Mouse (Mus musculus) urinary bladder, postnatal 10 days (tissue): ENCODE measurements around the gene Aif1.
"Not testable (repeated sequence)": the region's sequence is repeated elsewhere in the genome, so short reads cannot be mapped to it uniquely, and the experiment has no call there.

Experiments used
- DNase-seq: peaks from one replicate; pipeline ENCODE4 v3.0.0; 2022; ENCODE audit warnings: low spot score

Gene Aif1

DNA sequence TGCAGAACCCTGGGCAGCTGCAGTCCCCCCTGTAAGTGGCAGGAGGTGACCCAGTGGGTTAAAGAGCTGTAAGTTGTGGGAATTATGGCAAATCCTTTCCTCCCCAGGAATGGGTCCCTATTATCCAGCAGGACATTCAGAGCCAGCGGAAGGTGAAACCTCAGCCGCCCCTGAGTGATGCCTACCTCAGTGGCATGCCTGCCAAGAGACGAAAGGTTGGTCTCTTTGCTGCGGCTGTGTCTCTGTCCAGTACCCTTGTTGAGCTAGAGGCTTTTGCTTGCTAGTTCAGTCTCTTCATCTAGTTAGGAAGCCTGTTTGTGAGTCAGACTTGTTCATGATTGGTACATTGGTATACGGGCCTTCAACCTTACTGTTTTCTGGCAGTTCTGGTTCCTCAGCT lies 29.7 kb downstream of the Aif1 start:
- DNase-seq, result no peak

- no peak for DNase-seq
Measured at GRCm38 (mm10) chr17:35141971-35142370, 33.9 kb downstream of the Aif1 start.

- DNase-seq, result no peak
Measured at GRCm38 (mm10) chr17:35140490-35140996, 35.3 kb downstream of the Aif1 start.

GRCm38 (mm10) chr17:35139269-35139668 lies 36.6 kb downstream of the Aif1 start:
- DNase-seq, result no peak

GRCm38 (mm10) chr17:35135591-35136320 lies 40.1 kb downstream of the Aif1 start:
- DNase-seq, result no peak

GRCm38 (mm10) chr17:35134801-35135590 lies 40.9 kb downstream of the Aif1 start, which contains the start of gene Bag6:
TSS of gene Bag6 (plus strand) at chr17:35135178.
- DNase-seq, result peak; percentile 68

DNA sequence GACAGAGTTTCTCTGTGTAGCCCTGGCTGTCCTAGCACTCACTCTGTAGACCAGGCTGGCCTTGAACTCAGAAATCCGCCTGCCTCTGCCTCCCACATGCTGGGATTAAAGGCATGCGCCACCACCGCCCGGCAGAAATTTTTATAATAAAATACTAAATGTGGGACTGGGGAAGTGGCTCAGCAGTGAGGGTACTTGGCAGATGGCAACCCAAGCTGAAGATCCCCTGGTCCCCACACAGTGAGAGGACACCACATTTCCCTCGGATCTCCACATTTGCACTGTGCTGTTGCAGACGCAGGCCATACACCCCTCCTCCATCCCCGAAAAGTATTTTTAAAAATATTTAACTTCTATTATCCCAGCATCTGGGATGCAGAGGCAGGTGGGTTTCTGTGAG lies 42.4 kb downstream of the Aif1 start:
- no peak for DNase-seq

- no peak for DNase-seq
Measured at GRCm38 (mm10) chr17:35132174-35132560, 43.7 kb downstream of the Aif1 start.

- DNase-seq, result no peak
Measured at GRCm38 (mm10) chr17:35131500-35132173, 44.2 kb downstream of the Aif1 start, which contains the start of gene Apom. TSS of gene Apom (minus strand) at chr17:35132050.

DNA sequence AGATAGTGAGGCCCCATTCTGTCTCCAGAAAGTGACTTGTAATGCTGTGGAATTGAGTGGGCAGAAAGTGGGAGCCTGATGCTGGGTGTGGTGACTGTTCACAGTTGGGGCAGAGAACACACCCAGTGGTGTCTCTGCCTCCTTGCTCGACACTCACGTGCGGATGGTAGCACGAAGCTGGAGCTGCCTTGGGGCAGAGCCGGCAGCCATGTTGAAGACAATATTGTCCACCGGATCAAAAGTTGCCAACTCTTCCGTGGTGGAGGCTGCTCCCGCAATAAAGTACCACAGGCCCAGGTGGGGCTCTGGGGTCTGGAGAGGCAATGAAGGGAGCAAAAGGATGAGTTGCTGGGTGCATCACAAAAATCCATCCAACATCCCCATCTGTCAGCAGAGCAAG lies 44.8 kb downstream of the Aif1 start:
- DNase-seq, result no peak

DNA sequence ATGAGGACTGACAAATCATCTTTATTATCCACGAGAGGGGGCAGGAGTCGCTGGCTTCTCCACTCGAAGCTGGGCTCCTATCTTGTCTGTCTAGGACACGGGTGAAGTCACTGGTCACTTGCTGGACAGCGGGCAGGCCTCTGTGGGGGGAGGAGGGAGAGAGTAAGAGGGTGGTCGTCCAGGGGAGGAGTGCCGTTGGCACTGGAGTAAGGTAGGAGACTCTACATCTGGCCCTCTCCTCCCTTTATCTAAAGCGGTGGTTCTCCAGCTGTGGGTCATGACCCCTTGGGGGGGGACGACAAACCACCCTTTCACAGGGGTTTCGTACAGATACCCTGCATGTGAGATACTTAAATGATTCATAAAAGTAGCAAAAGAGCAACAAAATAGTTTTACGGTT lies 46.9 kb downstream of the Aif1 start:
- DNase-seq, result no peak

DNA sequence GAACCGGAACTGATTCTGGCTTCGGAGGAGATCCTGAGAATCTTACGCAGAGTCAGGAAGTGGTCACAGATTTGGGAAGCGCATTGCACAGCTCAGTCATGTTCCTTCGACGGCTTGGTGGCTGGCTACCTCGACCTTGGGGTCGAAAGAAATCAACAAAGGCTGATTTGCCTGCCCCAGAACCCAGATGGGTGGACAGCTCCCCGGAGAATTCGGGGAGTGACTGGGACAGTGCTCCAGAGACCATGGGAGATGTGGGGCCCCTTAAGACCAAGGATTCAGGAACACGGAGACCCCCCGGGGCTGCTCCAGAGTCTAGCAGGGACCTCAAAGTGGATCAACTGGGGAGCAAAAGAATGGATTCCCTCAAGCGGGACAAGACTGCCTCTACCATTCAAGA lies 48.9 kb downstream of the Aif1 start:
- no peak for DNase-seq

DNA sequence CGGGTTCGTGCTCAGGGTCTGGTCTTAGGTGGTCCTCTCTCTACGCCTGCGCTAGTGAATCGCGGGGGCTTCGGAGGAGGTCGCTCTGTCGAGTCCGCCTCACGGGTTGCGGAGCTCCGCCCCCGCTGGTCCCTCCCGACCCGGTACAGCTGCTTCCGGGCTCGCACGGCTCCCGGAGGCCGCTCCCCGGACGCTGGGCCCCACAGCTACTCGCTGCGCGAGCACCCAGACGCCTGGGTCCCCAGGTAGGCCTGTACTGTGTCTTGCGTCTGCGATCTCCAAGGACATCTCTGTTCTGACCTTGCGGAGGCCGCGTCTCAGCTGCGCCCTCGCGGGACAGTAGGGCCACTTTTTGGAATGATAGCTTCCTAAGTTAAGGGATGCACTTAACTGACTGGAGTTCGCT lies 49.7 kb downstream of the Aif1 start, which contains the start of gene D17H6S53E:
TSS of gene D17H6S53E (plus strand) at position 168 of the 406 bp plus-strand sequence.
- DNase-seq, result no peak

DNA sequence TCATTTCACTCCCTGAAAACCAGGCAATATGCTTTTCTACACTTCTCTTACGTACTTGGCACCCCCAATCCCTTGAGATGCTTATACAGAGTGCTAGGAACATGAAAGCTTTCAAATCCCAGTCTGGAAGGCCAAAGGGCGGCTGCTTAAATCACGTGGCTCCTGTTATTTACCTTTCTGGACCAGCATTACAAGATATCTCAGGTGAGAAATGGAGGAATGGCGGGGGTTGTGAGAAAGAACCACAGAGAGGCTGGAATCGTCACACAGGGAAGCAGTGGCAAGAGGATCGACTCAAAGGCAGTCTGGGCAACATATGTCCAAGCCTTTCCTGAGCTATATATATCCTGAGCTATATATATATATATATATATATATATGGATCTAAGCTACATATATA lies 50.3 kb downstream of the Aif1 start:
- DNase-seq, result no peak

DNA sequence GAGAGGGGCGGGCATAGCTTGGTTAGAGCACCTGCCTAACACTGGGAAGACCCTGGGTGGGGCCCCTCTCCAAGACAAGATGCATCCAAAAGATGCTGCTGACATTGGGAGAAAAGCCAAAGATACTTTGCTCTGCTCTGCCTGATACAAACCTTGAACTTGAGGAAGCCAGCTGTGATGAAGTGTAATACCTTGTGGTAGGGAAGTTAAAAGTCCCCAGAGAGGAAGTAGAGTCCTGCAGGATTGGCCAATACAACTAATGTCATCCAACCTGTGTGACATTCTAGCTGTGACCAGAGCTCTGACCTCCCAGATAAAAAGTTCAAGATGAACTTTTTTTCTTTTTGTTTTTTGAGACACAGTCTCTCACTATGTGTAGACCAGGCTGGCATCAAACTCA lies 50.8 kb downstream of the Aif1 start:
- DNase-seq, result no peak

GRCm38 (mm10) chr17:35124261-35124896 lies 51.5 kb downstream of the Aif1 start:
- not testable (repeated sequence) for DNase-seq

DNA sequence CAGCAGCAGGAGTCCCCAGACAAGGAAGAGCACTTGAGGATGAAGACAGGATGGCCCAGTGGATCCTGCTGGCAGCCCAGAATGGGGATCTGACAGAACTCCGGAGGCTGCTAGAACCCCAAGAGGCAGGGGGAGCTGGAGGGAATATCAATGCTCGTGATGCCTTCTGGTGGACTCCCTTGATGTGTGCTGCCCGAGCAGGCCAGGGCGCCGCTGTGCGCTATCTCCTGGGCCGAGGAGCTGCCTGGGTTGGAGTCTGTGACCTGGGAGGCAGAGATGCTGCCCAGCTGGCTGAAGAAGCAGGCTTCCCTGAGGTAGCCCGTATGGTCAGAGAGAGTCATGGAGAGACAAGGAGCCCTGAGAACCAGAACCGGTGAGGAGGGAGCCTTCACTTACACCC lies 52.6 kb downstream of the Aif1 start:
- DNase-seq, result not testable (repeated sequence)

DNA sequence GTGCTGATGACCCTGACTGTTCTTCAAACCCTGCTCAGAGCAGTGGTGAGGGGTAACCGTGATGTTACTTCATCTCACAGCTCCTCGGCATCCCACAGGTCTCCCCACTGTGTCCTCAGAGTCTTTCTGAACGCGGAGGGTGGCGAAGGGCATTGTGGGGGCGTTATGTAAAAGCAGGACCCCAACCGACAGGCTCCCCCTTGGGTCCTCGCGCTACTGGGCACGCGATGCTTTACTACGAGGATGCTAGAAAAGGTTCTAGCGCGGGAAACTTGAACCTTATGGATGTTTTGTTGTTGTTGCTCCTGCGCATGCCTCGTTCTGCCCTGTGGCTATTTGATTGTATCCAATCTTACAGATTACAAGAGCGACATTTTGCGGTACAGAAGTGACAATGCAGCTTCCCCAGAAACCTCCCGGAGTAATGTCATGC lies 54.0 kb downstream of the Aif1 start, which contains the start of gene Csnk2b:
TSS of gene Csnk2b (minus strand) at position 183 of the 433 bp plus-strand sequence.
- DNase-seq, result no peak

DNA sequence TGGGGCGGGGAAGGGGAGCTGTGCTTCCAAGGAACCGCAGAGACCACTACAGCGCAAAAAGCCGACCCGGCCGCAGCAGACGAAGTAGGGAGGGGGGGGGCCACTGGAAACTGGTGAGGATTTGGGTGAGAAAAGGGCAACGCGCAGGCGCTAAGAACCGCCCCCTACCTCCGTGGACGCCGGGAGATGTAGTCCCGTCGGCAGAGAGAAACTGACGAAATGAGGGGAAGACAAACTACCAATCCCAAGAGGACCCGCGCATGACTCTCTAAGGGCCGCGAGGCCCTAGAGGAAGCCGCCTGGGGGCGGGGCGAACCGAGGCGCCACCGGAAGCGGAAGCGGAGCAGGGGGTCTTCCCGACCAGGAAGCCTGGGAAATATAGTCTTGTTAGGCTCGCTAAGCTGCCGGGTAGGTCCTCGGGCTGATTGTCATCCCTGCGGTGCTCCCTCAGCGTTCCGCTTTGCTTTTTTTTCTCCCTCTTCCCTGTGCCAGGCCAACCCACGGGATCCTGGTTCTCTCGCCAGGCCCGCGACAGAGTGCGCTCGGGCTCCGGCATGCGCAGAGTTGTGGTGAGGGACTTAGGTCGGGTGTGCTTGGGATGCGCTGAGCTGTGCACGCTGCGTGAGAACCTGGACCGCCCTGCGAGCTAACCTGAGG lies 54.6 kb downstream of the Aif1 start, which contains the start of gene Gpank1:
TSS of gene Gpank1 (plus strand) at position 313 of the 657 bp plus-strand sequence.
- peak; percentile 83 for DNase-seq
